Mouse (Mus musculus): Measurements from ENCODE around the gene Plcg2. TPM values are rescaled to one million over a fixed set of nuclear protein-coding genes. Genes with fewer than 3 reads are reported as not detected.

Gene Plcg2
- polyA plus RNA-seq, 1 experiment from 2014 or later: 0.50 TPM

DNA sequence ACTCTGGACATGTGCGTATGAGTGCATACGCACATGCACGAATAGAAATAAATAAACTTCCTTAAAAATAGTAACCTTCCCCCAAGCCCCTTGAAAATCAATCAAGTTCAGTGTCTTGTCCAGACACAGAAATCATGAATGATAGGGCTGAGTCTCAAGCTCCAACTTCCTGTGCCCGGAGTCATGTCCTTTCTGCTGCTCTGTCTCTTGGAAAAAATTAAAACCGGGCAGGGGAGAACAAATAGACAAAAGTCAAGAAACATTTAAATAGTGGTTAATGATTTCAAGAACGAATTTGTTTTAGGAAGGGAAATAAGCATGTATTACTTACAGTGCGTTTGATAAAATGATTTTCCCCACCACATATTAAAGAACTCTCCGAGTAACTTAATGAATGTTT is 178.9 kb downstream of the Plcg2 start:
- no peak overlapping the region for H3K4me3 ChIP-seq (ENCODE audit: low read depth, low read length)
- no peaks in the 10 kb centered on the region for H3K4me1 ChIP-seq (ENCODE audit: control insufficient read depth, insufficient read depth, low read length)
- no peak overlapping the region for H3K9ac ChIP-seq (replicated peaks; ENCODE audit: low read depth, low read length)
- H3K9me3 ChIP-seq (ENCODE audit: control insufficient read depth, low read length): no peaks in the 10 kb centered on the region
- WGBS: 84% methylated on average over 8 of the region's 8 CpGs
- H3K27me3 ChIP-seq (ENCODE audit: control insufficient read depth, insufficient read depth, low read length): no peaks in the 10 kb centered on the region
- no peak overlapping the region for H3K4me2 ChIP-seq (ENCODE audit: low read depth, low read length)
- ATAC-seq (ENCODE audit: low read depth): no peak
- no peak overlapping the region for H3K27ac ChIP-seq (ENCODE audit: low read depth, low read length)
- no peaks in the 10 kb centered on the region for H3K36me3 ChIP-seq (ENCODE audit: control insufficient read depth, insufficient read depth, low read length)

DNA sequence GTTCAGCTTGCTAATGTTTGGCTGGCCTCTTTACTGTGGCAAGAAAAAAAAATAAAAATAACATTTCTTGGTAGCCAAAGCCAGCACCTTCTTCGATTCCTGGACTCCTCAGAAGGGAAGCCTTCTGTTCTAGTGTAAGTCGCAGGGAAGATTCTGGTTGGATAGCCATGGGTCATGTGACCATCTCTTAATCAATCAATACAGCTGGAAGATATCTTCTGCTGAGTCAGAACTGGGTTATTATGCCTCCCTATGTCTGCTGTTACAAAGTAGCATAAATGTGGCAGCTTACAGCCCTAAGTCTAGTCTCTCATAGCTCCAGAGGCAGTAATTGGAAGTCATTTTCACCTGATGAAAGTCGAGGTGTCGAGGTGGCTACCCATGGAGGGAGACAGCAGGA is 180.6 kb downstream of the Plcg2 start:
- Histone ChIP-seq H3K4me3 (ENCODE audit: low read depth, low read length) (no peak overlapping the region), H3K27ac (ENCODE audit: low read depth, low read length) (no peak overlapping the region), H3K4me2 (ENCODE audit: low read depth, low read length) (no peak overlapping the region), H3K36me3 (ENCODE audit: control insufficient read depth, insufficient read depth, low read length) (no peaks in the 10 kb centered on the region), H3K9me3 (ENCODE audit: control insufficient read depth, low read length) (no peaks in the 10 kb centered on the region), H3K4me1 (ENCODE audit: control insufficient read depth, insufficient read depth, low read length) (no peaks in the 10 kb centered on the region), H3K9ac (replicated peaks; ENCODE audit: low read depth, low read length) (no peak overlapping the region), H3K27me3 (ENCODE audit: control insufficient read depth, insufficient read depth, low read length) (no peaks in the 10 kb centered on the region)
- no peak for ATAC-seq (ENCODE audit: low read depth)
- 84% methylated on average over 4 of the region's 4 CpGs for WGBS

DNA sequence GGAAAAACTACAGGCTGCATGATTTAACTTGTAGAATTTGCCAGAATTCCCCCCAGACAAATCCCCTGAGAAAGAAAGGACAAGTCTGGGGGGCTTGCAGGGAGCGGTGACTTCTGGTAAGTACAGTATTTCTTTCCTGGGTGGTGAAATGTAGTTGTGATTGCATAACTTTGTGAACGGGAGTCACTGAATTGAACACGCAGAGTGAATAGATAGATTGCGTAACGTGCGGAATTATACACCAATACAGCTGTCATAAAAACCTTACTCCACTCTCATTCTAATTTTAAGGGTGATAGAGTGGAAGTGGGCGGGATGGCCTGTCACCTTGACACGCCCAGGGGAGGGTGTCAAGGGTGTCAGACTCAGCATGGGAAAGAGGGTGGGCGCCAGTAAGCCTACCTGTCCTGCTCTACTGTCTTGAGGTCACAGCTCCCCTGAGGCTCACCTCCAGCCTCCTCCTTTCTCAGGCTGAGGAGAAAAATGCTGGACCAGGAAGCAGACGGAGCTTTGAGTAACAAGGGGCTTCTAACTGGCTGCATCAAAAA is 185.9 kb downstream of the Plcg2 start:
- 53% methylated on average over 10 of the region's 10 CpGs for WGBS
- no peaks in the 10 kb centered on the region for H3K36me3 ChIP-seq (ENCODE audit: control insufficient read depth, insufficient read depth, low read length)
- H3K4me3 ChIP-seq (ENCODE audit: low read depth, low read length): no peak overlapping the region
- H3K27me3 ChIP-seq (ENCODE audit: control insufficient read depth, insufficient read depth, low read length): no peaks in the 10 kb centered on the region
- no peak overlapping the region for H3K9ac ChIP-seq (replicated peaks; ENCODE audit: low read depth, low read length)
- H3K4me1 ChIP-seq (ENCODE audit: control insufficient read depth, insufficient read depth, low read length): no peaks in the 10 kb centered on the region
- no peak overlapping the region for H3K4me2 ChIP-seq (ENCODE audit: low read depth, low read length)
- no peak overlapping the region for H3K27ac ChIP-seq (ENCODE audit: low read depth, low read length)
- ATAC-seq (ENCODE audit: low read depth): no peak
- no peaks in the 10 kb centered on the region for H3K9me3 ChIP-seq (ENCODE audit: control insufficient read depth, low read length)

DNA sequence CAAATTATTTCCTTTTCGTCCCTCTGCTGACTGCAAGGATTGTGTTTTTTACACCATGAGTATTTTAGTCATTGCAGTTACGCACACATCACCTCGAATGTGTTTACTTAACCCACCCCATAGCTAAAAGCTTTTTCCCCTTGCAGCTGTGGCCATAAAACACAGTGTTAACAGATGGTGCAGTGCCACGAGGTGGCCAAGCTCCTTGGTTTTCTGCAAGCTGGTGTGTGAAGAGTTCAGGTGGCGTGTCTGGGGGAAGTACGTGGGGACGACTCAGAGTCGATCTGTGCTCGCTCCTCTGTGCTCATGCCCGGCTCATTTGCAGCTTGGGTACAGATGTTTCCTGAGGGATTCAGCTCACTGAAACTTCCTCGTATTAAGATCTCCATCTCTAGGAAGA is 186.4 kb downstream of the Plcg2 start:
- Histone ChIP-seq H3K4me3 (ENCODE audit: low read depth, low read length) (no peak overlapping the region), H3K4me2 (ENCODE audit: low read depth, low read length) (no peak overlapping the region), H3K9me3 (ENCODE audit: control insufficient read depth, low read length) (no peaks in the 10 kb centered on the region), H3K36me3 (ENCODE audit: control insufficient read depth, insufficient read depth, low read length) (no peaks in the 10 kb centered on the region), H3K27me3 (ENCODE audit: control insufficient read depth, insufficient read depth, low read length) (no peaks in the 10 kb centered on the region), H3K27ac (ENCODE audit: low read depth, low read length) (no peak overlapping the region), H3K9ac (replicated peaks; ENCODE audit: low read depth, low read length) (no peak overlapping the region), H3K4me1 (ENCODE audit: control insufficient read depth, insufficient read depth, low read length) (no peaks in the 10 kb centered on the region)
- 44% methylated on average over 11 of the region's 11 CpGs for WGBS
- ATAC-seq (ENCODE audit: low read depth): no peak

Small RNA genes lying within 50 kb of the gene (microRNA-seq; reads per million reads assigned to microRNA genes)
- not detected for gene Gm27361
- gene Mir7077: 1.1 reads per million
- not detected for gene Mir7078

Other genes with a start within 250 kb of the Plcg2 start
- gene Cmip, start 241.2 kb upstream of the Plcg2 start, polyA plus RNA-seq (2014; fragmentation: Nextera tagmentation; extraction: Ambion mirVana): 135 and 144 TPM in 2 replicates
- gene Sdr42e1, start 175.4 kb downstream of the Plcg2 start, polyA plus RNA-seq (2014; fragmentation: Nextera tagmentation; extraction: Ambion mirVana): 1.1 and 1.5 TPM in 2 replicates
- gene Hsd17b2, start 203.6 kb downstream of the Plcg2 start, polyA plus RNA-seq (2014; fragmentation: Nextera tagmentation; extraction: Ambion mirVana): 0.36 TPM in 1 of 2 replicates, not detected in the other